Mouse (Mus musculus): ENCODE results near the gene Shc4. TPM values are rescaled to one million over a fixed set of nuclear protein-coding genes. Genes with fewer than 3 reads are reported as not detected.

Shc4 gene
- polyA plus RNA-seq, 1 experiment from 2014 or later: 0.61 TPM

- 59% methylated on average over 2 of the region's 2 CpGs for WGBS
- no peak for ATAC-seq
- peaks cover 15% of the 10 kb centered on the region for H3K36me3 ChIP-seq (ENCODE audit: control insufficient read depth, insufficient read depth)
Observed at GRCm38 (mm10) chr2:125735333-125736024, 11.5 kb upstream of the Shc4 start.

GRCm38 (mm10) chr2:125734741-125735140 is 10.8 kb upstream of the Shc4 start:
- no peaks in the 10 kb centered on the region for H3K9me3 ChIP-seq (ENCODE audit: control insufficient read depth)
- no peak overlapping the region for H3K9ac ChIP-seq (ENCODE audit: low read depth, low read length)
- H3K36me3 ChIP-seq (ENCODE audit: control insufficient read depth, insufficient read depth): peaks cover 9% of the 10 kb centered on the region
- no peak overlapping the region for H3K27ac ChIP-seq (ENCODE audit: low read depth, low read length)
- H3K4me3 ChIP-seq (ENCODE audit: low read depth, low read length): no peak overlapping the region
- H3K27me3 ChIP-seq (replicated peaks; ENCODE audit: control insufficient read depth, insufficient read depth, low read length): no peaks in the 10 kb centered on the region
- H3K4me2 ChIP-seq (replicated peaks; ENCODE audit: low read depth): no peak overlapping the region
- no peaks in the 10 kb centered on the region for H3K4me1 ChIP-seq (replicated peaks; ENCODE audit: control insufficient read depth, insufficient read depth, low read length)
- no peak for TF ChIP-seq CTCF (IDR thresholded peaks at IDR 0.05; ENCODE audit: low read depth)
- no peak for ATAC-seq

More at GRCm38 (mm10) chr2:125735333-125736024, 11.5 kb upstream of the Shc4 start:
- H3K27me3 ChIP-seq (replicated peaks; ENCODE audit: control insufficient read depth, insufficient read depth, low read length): no peaks in the 10 kb centered on the region
- H3K9me3 ChIP-seq (ENCODE audit: control insufficient read depth): no peaks in the 10 kb centered on the region
- H3K4me3 ChIP-seq (ENCODE audit: low read depth, low read length): no peak overlapping the region
- H3K9ac ChIP-seq (ENCODE audit: low read depth, low read length): no peak overlapping the region
- no peaks in the 10 kb centered on the region for H3K4me1 ChIP-seq (replicated peaks; ENCODE audit: control insufficient read depth, insufficient read depth, low read length)
- TF ChIP-seq CTCF (IDR thresholded peaks at IDR 0.05; ENCODE audit: low read depth): no peak
- H3K4me2 ChIP-seq (replicated peaks; ENCODE audit: low read depth): no peak overlapping the region
- H3K27ac ChIP-seq (ENCODE audit: low read depth, low read length): no peak overlapping the region

- peak; percentile 96 for TF ChIP-seq CTCF (IDR thresholded peaks at IDR 0.05; ENCODE audit: low read depth)
- ATAC-seq: peak; percentile 89
- Histone ChIP-seq H3K4me2 (replicated peaks; ENCODE audit: low read depth) (peak overlapping the region; percentile 79), H3K4me1 (replicated peaks; ENCODE audit: control insufficient read depth, insufficient read depth, low read length) (no peaks in the 10 kb centered on the region), H3K4me3 (ENCODE audit: low read depth, low read length) (peak overlapping the region; percentile 39), H3K27me3 (replicated peaks; ENCODE audit: control insufficient read depth, insufficient read depth, low read length) (no peaks in the 10 kb centered on the region), H3K27ac (ENCODE audit: low read depth, low read length) (no peak overlapping the region), H3K9ac (ENCODE audit: low read depth, low read length) (peak overlapping the region; percentile 38; the same call in 1 of the 2 replicates), H3K9me3 (ENCODE audit: control insufficient read depth) (no peaks in the 10 kb centered on the region), H3K36me3 (ENCODE audit: control insufficient read depth, insufficient read depth) (no peaks in the 10 kb centered on the region)
- WGBS: 11% methylated on average over 35 of the region's 35 CpGs
Observed at GRCm38 (mm10) chr2:125731763-125732560, 8.0 kb upstream of the Shc4 start.

- Histone ChIP-seq H3K9ac (ENCODE audit: low read depth, low read length) (no peak overlapping the region), H3K27me3 (replicated peaks; ENCODE audit: control insufficient read depth, insufficient read depth, low read length) (peaks cover 21% of the 10 kb centered on the region), H3K4me1 (replicated peaks; ENCODE audit: control insufficient read depth, insufficient read depth, low read length) (peaks cover 3% of the 10 kb centered on the region; the same call in 1 of the 2 replicates), H3K27ac (ENCODE audit: low read depth, low read length) (no peak overlapping the region), H3K36me3 (ENCODE audit: control insufficient read depth, insufficient read depth) (no peaks in the 10 kb centered on the region), H3K4me3 (ENCODE audit: low read depth, low read length) (peak overlapping the region; percentile 46), H3K9me3 (ENCODE audit: control insufficient read depth) (no peaks in the 10 kb centered on the region), H3K4me2 (replicated peaks; ENCODE audit: low read depth) (peak overlapping the region; percentile 95)
- no peak for TF ChIP-seq CTCF (IDR thresholded peaks at IDR 0.05; ENCODE audit: low read depth)
- ATAC-seq: no peak
- WGBS: 5% methylated on average over 16 of the region's 16 CpGs
Observed at GRCm38 (mm10) chr2:125724546-125725114, 682 bp upstream of the Shc4 start.

GRCm38 (mm10) chr2:125723408-125724085 is 401 bp downstream of the Shc4 start:
- peak overlapping the region; percentile 95 for H3K4me2 ChIP-seq (replicated peaks; ENCODE audit: low read depth)
- TF ChIP-seq CTCF (IDR thresholded peaks at IDR 0.05; ENCODE audit: low read depth): peak; percentile 52
- no peak overlapping the region for H3K27ac ChIP-seq (ENCODE audit: low read depth, low read length)
- peaks cover 3% of the 10 kb centered on the region; the same call in 1 of the 2 replicates for H3K4me1 ChIP-seq (replicated peaks; ENCODE audit: control insufficient read depth, insufficient read depth, low read length)
- ATAC-seq: peak; percentile 53
- no peaks in the 10 kb centered on the region for H3K36me3 ChIP-seq (ENCODE audit: control insufficient read depth, insufficient read depth)
- H3K27me3 ChIP-seq (replicated peaks; ENCODE audit: control insufficient read depth, insufficient read depth, low read length): peaks cover 21% of the 10 kb centered on the region
- H3K9ac ChIP-seq (ENCODE audit: low read depth, low read length): no peak overlapping the region
- peak overlapping the region; percentile 46 for H3K4me3 ChIP-seq (ENCODE audit: low read depth, low read length)
- no peaks in the 10 kb centered on the region for H3K9me3 ChIP-seq (ENCODE audit: control insufficient read depth)
- 1% methylated on average over 34 of the region's 34 CpGs for WGBS

GRCm38 (mm10) chr2:125723086-125723407 is 901 bp downstream of the Shc4 start:
- no peak for ATAC-seq
- WGBS: 2% methylated on average over 18 of the region's 18 CpGs
- Histone ChIP-seq H3K27ac (ENCODE audit: low read depth, low read length) (no peak overlapping the region), H3K36me3 (ENCODE audit: control insufficient read depth, insufficient read depth) (no peaks in the 10 kb centered on the region), H3K4me1 (replicated peaks; ENCODE audit: control insufficient read depth, insufficient read depth, low read length) (peaks cover 3% of the 10 kb centered on the region; the same call in 1 of the 2 replicates), H3K9me3 (ENCODE audit: control insufficient read depth) (no peaks in the 10 kb centered on the region), H3K27me3 (replicated peaks; ENCODE audit: control insufficient read depth, insufficient read depth, low read length) (peaks cover 21% of the 10 kb centered on the region), H3K9ac (ENCODE audit: low read depth, low read length) (no peak overlapping the region), H3K4me2 (replicated peaks; ENCODE audit: low read depth) (peak overlapping the region; percentile 95), H3K4me3 (ENCODE audit: low read depth, low read length) (peak overlapping the region; percentile 46)
- TF ChIP-seq CTCF (IDR thresholded peaks at IDR 0.05; ENCODE audit: low read depth): no peak

Data from intestine, postnatal 0 days (tissue).